Mouse (Mus musculus) bone marrow macrophage, adult 2 months (primary cell): ENCODE results near the gene Msi2.

Experiments used
- CTCF ChIP-seq: IDR thresholded peaks from 2 replicates; pipeline ENCODE4 v1.5.1; 2012; ENCODE audit warnings: low read depth, mild to moderate bottlenecking, low read length, moderate library complexity
- POLR2A ChIP-seq: IDR thresholded peaks from 2 replicates; pipeline ENCODE4 v1.6.1; 2012; ENCODE audit warnings: mild to moderate bottlenecking, low read depth, low read length, borderline replicate concordance

DNA sequence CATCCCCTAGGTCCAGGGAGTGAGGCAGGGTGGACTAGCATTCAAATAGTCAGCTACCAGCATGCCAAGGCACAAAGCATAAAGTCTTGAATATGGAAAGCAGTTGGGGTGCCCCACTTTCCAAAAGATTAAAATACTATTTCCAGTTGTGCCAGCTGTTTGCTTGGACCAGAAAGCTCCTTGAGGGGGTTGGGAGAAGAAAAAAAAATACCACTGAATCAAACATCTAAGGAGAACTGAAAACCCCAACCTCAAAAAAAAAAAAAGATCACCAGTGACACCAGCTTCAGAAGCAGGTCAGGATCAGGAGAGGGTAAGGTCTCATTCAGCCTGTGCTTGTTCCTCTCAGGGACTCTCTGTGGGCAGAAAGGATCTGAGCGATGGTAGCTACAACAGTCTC, 108.2 kb downstream of the Msi2 start:
- TF ChIP-seq CTCF (no peak), POLR2A (no peak)
